Mouse (Mus musculus) erythroblast, adult 5-6 weeks (primary cell): Measurements from ENCODE around the gene Gm11027. TPM values are rescaled to one million over a fixed set of nuclear protein-coding genes. Genes with fewer than 3 reads are reported as not detected.

Experiments
- total RNA-seq, 2 experiments: library from RNA; stranded (forward) in 1 of 2; stranded (reverse) in 1 of 2; fragments of 150-400 nt in 1 of 2; fragments of 200-764, 138-1000 nt in 1 of 2; gene quantifications; 2 replicates each; pipeline versions ENCODE4 v1.2.3 to v1.2.4; 2015 to 2017; ENCODE audit warnings: low replicate concordance in 2 of 2

Gm11027 gene
- total RNA-seq, 2 experiments from 2014 or later: not detected

Other genes starting within 250 kb of the Gm11027 start
- 7.9 and 11.9 TPM in 2 replicates for gene Zfp386, start 227.7 kb upstream of the Gm11027 start, total RNA-seq (2015; ENCODE audit: low replicate concordance)
- gene Zfp386, start 227.7 kb upstream of the Gm11027 start, total RNA-seq (2017; ENCODE audit: low replicate concordance): 4.6 and 5.9 TPM in 2 replicates
- not detected in 2 replicates for gene Vipr2, start 197.7 kb upstream of the Gm11027 start, total RNA-seq (2015; ENCODE audit: low replicate concordance)
- not detected in 2 replicates for gene Vipr2, start 197.7 kb upstream of the Gm11027 start, total RNA-seq (2017; ENCODE audit: low replicate concordance)
- gene Wdr60, start 12.4 kb upstream of the Gm11027 start, total RNA-seq (2015; ENCODE audit: low replicate concordance): 4.6 and 6.5 TPM in 2 replicates
- 1.6 and 3.5 TPM in 2 replicates for gene Wdr60, start 12.4 kb upstream of the Gm11027 start, total RNA-seq (2017; ENCODE audit: low replicate concordance)
- 27.3 and 28.6 TPM in 2 replicates for gene Esyt2, start 5.8 kb downstream of the Gm11027 start, total RNA-seq (2015; ENCODE audit: low replicate concordance)
- 41.3 and 45.6 TPM in 2 replicates for gene Esyt2, start 5.8 kb downstream of the Gm11027 start, total RNA-seq (2017; ENCODE audit: low replicate concordance)
- gene Ncapg2, start 130.0 kb downstream of the Gm11027 start, total RNA-seq (2015; ENCODE audit: low replicate concordance): 52.2 and 57.3 TPM in 2 replicates
- 100 and 123 TPM in 2 replicates for gene Ncapg2, start 130.0 kb downstream of the Gm11027 start, total RNA-seq (2017; ENCODE audit: low replicate concordance)
- gene Ptprn2, start 210.3 kb downstream of the Gm11027 start, total RNA-seq (2015; ENCODE audit: low replicate concordance): not detected in 2 replicates
- not detected in 2 replicates for gene Ptprn2, start 210.3 kb downstream of the Gm11027 start, total RNA-seq (2017; ENCODE audit: low replicate concordance)